Comparison of ENCODE assay signal across 23 mouse cellular contexts in the genomic region with DNA sequence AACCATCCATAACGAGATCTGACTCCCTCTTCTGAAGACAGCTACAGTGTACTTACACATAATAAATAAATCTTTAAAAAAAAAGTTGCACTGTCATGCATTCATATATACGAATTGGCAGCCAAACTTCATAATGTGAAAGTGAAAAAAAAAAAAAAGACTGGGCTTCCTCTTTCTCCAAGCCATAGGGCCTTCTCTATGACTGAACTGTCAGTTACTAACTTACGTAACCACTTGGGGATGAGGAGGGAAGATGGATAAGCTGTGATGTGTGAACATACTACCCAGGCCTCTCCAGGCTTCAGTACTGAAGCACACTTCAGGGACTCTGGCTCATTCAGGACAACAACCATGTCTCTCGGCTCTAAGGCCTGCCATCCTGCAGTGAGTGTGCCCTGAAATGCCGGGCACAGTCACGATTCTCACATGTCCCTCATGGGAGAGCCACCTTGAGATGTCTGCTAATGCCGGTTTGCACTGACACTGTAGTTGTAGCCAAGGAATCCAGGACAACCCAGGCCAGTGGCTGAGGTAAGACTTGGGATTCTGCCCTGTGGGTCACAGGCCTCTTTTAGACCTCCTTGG. TPM values are rescaled to one million over a fixed set of nuclear protein-coding genes. Genes with fewer than 3 reads are reported as not detected.
DNase-seq lines count a peak whose midpoint lies in the region; ATAC-seq and TF ChIP-seq lines count a peak whose summit lies in the region.
"Had no signal": no experiment of that assay in that cellular context is flagged by ENCODE, and none has a peak within 500 bp of the region (broad histone marks: within the 10 kb centered on the region; RNA-seq: fewer than 3 reads in every experiment).

No protein-coding gene starts in this region.

- no peaks in the 10 kb centered on the region for H3K4me1 ChIP-seq in midbrain, postnatal 0 days (ENCODE audit: insufficient read depth, low read length)
- H3K4me1 ChIP-seq: forebrain, embryonic 13.5 days; midbrain, embryonic 10.5 days had no signal

- WGBS in midbrain, postnatal 0 days: 87% methylated on average over 7 of the region's 7 CpGs

- no peak overlapping the region for H3K4me2 ChIP-seq in midbrain, postnatal 0 days (ENCODE audit: low read depth, low read length, poor library complexity, severe bottlenecking)
- H3K4me2 ChIP-seq: forebrain, embryonic 13.5 days; heart, embryonic 13.5 days had no signal

- ATAC-seq in common myeloid progenitor, adult 5-6 weeks (replicated peaks; ENCODE audit: low read depth, poor library complexity, severe bottlenecking): peak; percentile 93
- ATAC-seq in megakaryocyte, adult 5-6 weeks (ENCODE audit: poor library complexity, severe bottlenecking): peak; percentile 85
- ATAC-seq in midbrain, postnatal 0 days (ENCODE audit: low FRiP score): no peak
- ATAC-seq: forebrain, embryonic 13.5 days; hindbrain, postnatal 0 days; intestine, embryonic 16.5 days had no signal

- TF ChIP-seq CTCF in midbrain, postnatal 0 days (IDR thresholded peaks at IDR 0.05): no peak

- intact Hi-C loops in heart, postnatal 10 days (cut with DNase I): no loop called here
- intact Hi-C loops in heart, postnatal 25 days (cut with DNase I): no loop called here

- H3K27ac ChIP-seq in midbrain, postnatal 0 days (ENCODE audit: low read depth, low read length): no peak overlapping the region
- H3K27ac ChIP-seq: forebrain, embryonic 13.5 days; heart, embryonic 13.5 days; hindbrain, postnatal 0 days; layer of hippocampus, adult 2 months; midbrain, embryonic 10.5 days had no signal

- H3K27me3 ChIP-seq in midbrain, postnatal 0 days (ENCODE audit: insufficient read depth, low read length): no peaks in the 10 kb centered on the region
- H3K27me3 ChIP-seq: forebrain, embryonic 13.5 days; heart, embryonic 13.5 days had no signal

- peak; percentile 15 for DNase-seq in adrenal gland, postnatal 14 days
- no peak for DNase-seq in adrenal gland, postnatal 10 days
- peak; percentile 43 to 46 for DNase-seq in heart, postnatal 10 days
- DNase-seq in heart, postnatal 25 days (ENCODE audit: low spot score): no peak
- DNase-seq in midbrain, postnatal 0 days (ENCODE audit: low spot score): no peak
- DNase-seq in spleen, adult 18-20 months: no peak
- DNase-seq: adrenal gland, adult 2 months; cerebellum, adult 8-10 months; cerebellum, postnatal 36 days; gastrocnemius, postnatal 10 days; kidney, adult 9 months; kidney, postnatal 14 days; lung, postnatal 36 days had no signal

- no peaks in the 10 kb centered on the region for H3K9me3 ChIP-seq in midbrain, postnatal 0 days (ENCODE audit: low read length)
- H3K9me3 ChIP-seq: forebrain, embryonic 13.5 days; heart, embryonic 13.5 days; midbrain, embryonic 10.5 days had no signal

- no peak overlapping the region for H3K9ac ChIP-seq in midbrain, postnatal 0 days (replicated peaks; ENCODE audit: low read length, poor library complexity, severe bottlenecking)
- H3K9ac ChIP-seq: forebrain, embryonic 13.5 days; heart, embryonic 13.5 days had no signal

- no peak overlapping the region for H3K4me3 ChIP-seq in midbrain, postnatal 0 days (ENCODE audit: low read depth, low read length)
- H3K4me3 ChIP-seq: forebrain, embryonic 13.5 days; heart, embryonic 13.5 days; layer of hippocampus, adult 2 months; midbrain, embryonic 10.5 days had no signal

- H3K36me3 ChIP-seq in midbrain, postnatal 0 days (ENCODE audit: insufficient read depth, low read length): peaks cover 52% of the 10 kb centered on the region
- H3K36me3 ChIP-seq: midbrain, embryonic 10.5 days had no signal

RNA-seq across cellular contexts. Expression of gene Chdh, which starts 34.6 kb away (rescaled TPM):
- total RNA-seq in adrenal gland, postnatal 14 days (2021): 21.1 and 23.9 TPM in 2 replicates
- 10 to 100 TPM; 16.1 to 26.4 TPM for total RNA-seq in adrenal gland, postnatal 10 days (2021)
- total RNA-seq in heart, postnatal 10 days (2021): 1 to 10 TPM in 1 of 2 experiments, under 1 TPM in 1; 0.35 to 1.2 TPM
- total RNA-seq in heart, postnatal 25 days (2021): under 1 TPM; 0.26 to 0.42 TPM
- 37.0 and 38.1 TPM in 2 replicates for total RNA-seq in common myeloid progenitor, adult 5-6 weeks (2017)
- total RNA-seq in megakaryocyte, adult 5-6 weeks (2015): 7.2 and 10.4 TPM in 2 replicates
- total RNA-seq in megakaryocyte, adult 5-6 weeks (2017): 9.8 TPM in 2 replicates
- total RNA-seq in midbrain, postnatal 0 days (2014; rRNA removed): 1.6 and 2.5 TPM in 2 replicates
- 0.34 and 0.65 TPM in 2 replicates for polyA plus RNA-seq in midbrain, postnatal 0 days (2015; fragmentation: Nextera tagmentation; extraction: Ambion mirVana)
- polyA plus RNA-seq: hindbrain, embryonic 11.5 days; limb, embryonic 11.5 days; midbrain, embryonic 10.5 days had no signal

RNA-seq across cellular contexts. Expression of gene Il17rb, which starts 34.8 kb away (rescaled TPM):
- total RNA-seq in adrenal gland, postnatal 14 days (2021): 2.2 and 2.3 TPM in 2 replicates
- 1 to 10 TPM; 2.1 to 3.0 TPM for total RNA-seq in adrenal gland, postnatal 10 days (2021)
- under 1 TPM; 0.35 to 0.41 TPM for total RNA-seq in heart, postnatal 10 days (2021)
- total RNA-seq in heart, postnatal 25 days (2021): under 1 TPM; 0.17 to 0.21 TPM
- 2.9 and 3.9 TPM in 2 replicates for total RNA-seq in common myeloid progenitor, adult 5-6 weeks (2017)
- total RNA-seq in megakaryocyte, adult 5-6 weeks (2015): 2.3 and 2.5 TPM in 2 replicates
- total RNA-seq in megakaryocyte, adult 5-6 weeks (2017): 0.08 and 2.2 TPM in 2 replicates
- total RNA-seq in midbrain, postnatal 0 days (2014; rRNA removed): 1.7 and 1.9 TPM in 2 replicates
- 1.3 and 1.8 TPM in 2 replicates for polyA plus RNA-seq in midbrain, postnatal 0 days (2015; fragmentation: Nextera tagmentation; extraction: Ambion mirVana)

Comparison
In these comparisons a context has a peak if more than half of its experiments do, and no peak if none do; other contexts are left out.
1. DNase-seq: peak in adrenal gland, postnatal 14 days (single experiment) and heart, postnatal 10 days (2 of 2); none in adrenal gland, postnatal 10 days (single experiment), heart, postnatal 25 days (single experiment), midbrain, postnatal 0 days (single experiment) and spleen, adult 18-20 months (0 of 2).